Mouse (Mus musculus) E14TG2a.4 (cell line): Measurements from ENCODE around the gene Ano8.

Source experiments
- CTCF ChIP-seq: conservative IDR thresholded peaks from 2 replicates; pipeline ENCODE4 v1.5.1; 2014; ENCODE audit warnings: low read length
- NANOG ChIP-seq: IDR thresholded peaks from 2 replicates; pipeline ENCODE4 v1.6.1; 2014; ENCODE audit warnings: borderline replicate concordance, low read length, mixed read lengths

DNA sequence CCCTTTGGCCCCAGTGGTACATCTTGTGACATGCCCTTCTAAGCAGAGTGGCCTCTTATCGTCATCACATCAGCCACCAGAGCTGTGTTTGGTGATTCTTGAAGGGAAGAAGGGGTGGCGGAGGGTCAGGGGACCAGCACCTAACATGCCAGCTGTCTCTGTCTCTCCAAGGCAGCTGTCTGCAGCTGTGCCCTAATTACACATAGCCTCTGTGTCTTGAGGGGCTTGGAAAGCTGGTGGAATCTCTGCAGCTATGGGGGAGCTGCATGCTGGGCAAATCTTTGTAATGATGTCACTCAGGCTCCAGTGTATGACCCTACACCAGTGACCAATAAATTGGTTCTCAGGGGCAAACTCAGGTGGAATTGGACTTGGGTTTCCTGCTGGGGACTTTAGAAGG lies 33.1 kb downstream of the Ano8 start:
- TF ChIP-seq CTCF (no peak), NANOG (no peak)
